Mouse (Mus musculus) kidney, adult 8-10 months (tissue): Measurements from ENCODE around the gene Commd8.
"Not testable (repeated sequence)": the region's sequence is repeated elsewhere in the genome, so short reads cannot be mapped to it uniquely, and the experiment has no call there.

ENCODE experiments used
- DNase-seq, 2 experiments: peaks; one replicate each; pipeline ENCODE4 v3.0.0; 2022

Gene Commd8

DNA sequence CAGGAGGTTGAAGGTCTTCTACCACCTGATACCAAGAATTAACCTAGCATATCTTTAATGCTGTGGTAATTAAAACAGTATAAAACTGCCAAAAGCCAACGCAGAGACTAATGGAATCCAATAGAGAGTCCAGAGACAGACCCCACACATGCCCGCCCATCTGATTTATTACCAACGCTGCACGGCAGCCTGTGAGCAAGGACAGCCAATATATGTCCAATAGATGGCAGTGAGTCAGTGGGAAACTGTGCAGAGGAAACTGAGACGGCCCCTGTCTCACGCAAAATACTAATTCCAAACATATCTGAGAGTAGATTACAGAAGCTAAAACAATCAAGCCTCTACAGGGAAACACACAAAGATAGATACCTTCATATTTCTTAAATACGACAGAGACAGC is 3.6 kb downstream of the Commd8 start:
- no peak for DNase-seq

DNA sequence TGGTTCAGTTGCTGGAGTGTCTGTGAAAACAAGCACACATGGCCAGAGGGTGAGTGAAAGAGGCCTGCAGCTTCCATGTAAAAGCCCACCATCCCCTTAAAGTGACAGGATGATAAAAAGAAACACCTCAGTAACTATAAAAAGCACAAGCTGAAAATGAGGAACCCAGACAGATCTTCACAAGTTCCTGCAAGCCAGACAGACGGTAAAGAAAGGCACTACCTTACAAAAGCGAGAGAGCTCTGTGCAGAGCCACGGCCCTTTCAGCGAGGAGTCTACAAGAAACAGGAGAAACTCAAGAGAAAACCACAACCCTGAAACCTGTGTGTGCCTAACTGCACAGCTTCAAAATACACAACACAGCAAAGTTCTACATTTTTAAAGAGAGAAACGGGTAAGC is 5.1 kb downstream of the Commd8 start:
- no peak for DNase-seq

GRCm38 (mm10) chr5:72160781-72161485 is 7.1 kb downstream of the Commd8 start:
- DNase-seq, result no peak

- DNase-seq, result no peak
Observed at GRCm38 (mm10) chr5:72159537-72159936, 8.5 kb downstream of the Commd8 start.

DNA sequence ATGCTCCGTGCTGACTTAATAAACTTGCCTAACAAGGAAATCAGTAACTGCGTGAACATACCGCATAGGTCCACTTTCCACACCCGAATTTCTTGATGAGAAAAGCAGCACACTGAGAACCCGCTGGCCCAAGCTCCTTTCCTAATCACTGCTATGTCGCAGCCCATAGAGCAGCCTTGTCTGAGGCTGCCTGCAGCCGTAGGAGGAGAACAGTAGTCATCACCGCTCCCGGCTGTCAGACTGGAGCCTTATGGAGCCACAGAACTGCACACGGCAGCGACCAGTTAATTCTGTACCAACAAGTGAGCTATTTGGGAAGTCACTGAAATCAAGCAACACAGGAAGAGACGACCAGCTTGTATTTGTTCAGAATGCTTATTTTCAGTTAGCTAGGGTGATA is 9.3 kb downstream of the Commd8 start:
- no peak for DNase-seq

DNA sequence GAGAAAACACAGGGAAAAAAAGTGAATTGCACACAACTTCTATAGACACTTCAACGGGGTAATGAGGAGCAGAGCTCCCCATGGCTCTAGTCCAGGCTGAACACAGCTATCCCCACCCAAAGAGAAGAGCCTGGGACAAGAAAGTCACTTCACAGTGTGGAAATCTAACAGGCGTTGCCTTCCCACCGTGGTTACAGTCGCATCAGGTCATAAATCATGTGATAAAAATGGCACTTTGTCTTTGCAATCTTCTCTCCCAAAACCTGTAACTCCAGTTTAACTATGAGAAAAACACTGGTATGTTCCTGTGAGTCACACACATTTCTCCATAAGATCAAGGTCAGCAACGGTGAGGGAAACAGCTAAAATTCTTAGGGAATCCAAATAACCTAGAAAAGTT is 11.4 kb downstream of the Commd8 start:
- no peak for DNase-seq

GRCm38 (mm10) chr5:72155686-72156085 is 12.3 kb downstream of the Commd8 start:
- not testable (repeated sequence) for DNase-seq

- DNase-seq, result no peak
Observed at GRCm38 (mm10) chr5:72150870-72151269, 17.1 kb downstream of the Commd8 start.

GRCm38 (mm10) chr5:72148679-72149078 is 19.3 kb downstream of the Commd8 start:
- no peak for DNase-seq

GRCm38 (mm10) chr5:72139619-72140018 is 28.4 kb downstream of the Commd8 start:
- no peak for DNase-seq

GRCm38 (mm10) chr5:72138256-72138655 is 29.7 kb downstream of the Commd8 start:
- DNase-seq, result no peak

DNA sequence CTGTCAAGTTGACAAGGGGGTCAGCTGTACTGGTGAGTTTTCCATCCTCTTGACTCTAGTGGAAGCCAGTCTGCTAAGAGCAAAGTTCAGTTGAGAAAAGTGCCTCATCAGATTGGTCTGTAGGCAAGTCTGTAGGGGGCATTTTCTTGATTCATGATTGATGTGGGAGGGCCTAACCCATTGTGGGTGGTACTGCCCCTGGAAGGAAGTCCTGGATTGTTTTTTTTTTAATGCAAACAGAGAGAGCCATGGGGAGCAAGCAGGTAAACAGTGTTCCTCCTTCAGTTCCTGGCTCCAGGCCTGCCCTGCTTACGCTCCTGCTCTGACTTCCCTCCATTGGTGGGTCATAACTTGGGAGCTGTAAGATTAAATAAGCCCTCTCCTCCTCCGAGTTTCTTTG is 34.1 kb downstream of the Commd8 start:
- DNase-seq, result no peak

GRCm38 (mm10) chr5:72126681-72127080 is 41.3 kb downstream of the Commd8 start:
- no peak for DNase-seq

DNA sequence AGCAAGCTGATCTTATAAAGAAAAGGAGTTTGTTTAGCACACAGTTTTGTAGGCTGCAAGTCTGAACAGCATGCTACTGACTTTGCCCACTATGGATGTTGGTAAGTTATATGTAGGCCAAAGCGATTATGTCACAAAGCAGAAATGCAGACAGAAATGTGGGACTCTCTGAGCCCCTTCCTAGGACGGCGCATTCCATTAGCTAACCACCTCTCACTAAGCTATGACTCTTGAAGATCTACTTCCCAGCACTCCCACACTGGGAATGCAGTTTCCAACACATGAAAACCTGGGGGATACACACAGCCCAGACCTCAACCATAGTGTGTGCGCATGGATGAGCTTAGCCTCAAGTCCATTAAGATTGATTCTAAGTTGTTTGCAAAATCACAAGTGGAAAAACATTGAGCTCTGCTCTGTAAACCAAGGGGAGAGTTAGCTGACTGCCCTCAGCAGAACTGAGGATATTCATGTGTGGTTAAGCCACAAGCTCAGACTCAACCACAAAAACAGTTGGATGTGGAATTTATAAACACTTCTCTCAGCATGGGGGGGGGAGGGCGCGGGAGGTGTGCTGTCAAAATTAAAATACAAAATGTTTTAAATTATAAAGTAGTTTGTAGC is 45.5 kb downstream of the Commd8 start:
- DNase-seq, result no peak
